Comparison of ENCODE assay signal across 7 mouse cellular contexts in the genomic region with DNA sequence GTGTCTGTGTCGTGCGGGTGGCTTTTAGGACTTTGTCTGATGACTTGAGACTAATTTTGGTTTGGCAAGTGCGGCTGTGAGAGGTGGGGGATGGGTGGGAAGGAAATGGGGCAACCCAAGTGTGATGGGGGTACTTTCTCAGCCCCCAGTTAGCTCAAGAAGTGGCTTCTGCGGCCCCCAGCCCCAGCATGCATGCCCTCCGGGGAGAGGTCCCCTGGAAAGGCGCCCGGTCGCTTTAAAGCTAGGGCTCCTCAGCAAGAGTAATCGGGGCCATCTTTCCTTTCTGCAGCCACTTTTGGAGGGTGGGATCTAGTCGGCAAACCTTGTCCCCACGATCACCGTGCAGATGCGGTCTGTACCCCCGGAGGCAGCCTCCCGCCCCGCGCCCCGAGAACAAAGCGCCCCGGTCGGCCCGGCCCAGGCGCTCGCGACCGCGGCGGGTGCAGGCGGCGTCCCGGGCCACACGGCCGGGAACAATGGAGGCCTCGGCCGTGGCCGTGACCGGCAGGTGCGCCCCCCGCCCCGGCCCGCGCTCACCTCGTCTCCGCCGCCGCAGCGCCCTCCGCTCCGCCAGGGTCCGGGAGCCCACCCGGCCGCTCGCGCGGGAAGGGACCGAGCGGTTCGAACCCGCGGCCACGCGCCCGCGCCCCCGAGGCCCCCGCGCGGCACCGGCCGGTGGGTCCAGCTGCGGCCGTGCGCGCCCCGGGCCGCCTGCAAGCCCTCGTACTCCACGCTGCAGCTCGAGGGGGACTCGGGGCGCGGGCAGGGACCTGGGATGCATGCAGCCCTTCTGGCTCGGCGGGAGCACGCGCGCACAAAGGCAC. TPM values are rescaled to one million over a fixed set of nuclear protein-coding genes. Genes with fewer than 3 reads are reported as not detected.
A peak's percentile ranks its signal among the peaks of the same experiment; 100 is the strongest.
DNase-seq lines count a peak whose midpoint lies in the region; ATAC-seq and TF ChIP-seq lines count a peak whose summit lies in the region.

No protein-coding gene starts in this region.

- peak overlapping the region; percentile 87 for H3K27ac ChIP-seq in lung, embryonic 15.5 days
- H3K27ac ChIP-seq in forebrain, embryonic 15.5 days (replicated peaks) = peak overlapping the region; percentile 96
- peak overlapping the region; percentile 97 for H3K27ac ChIP-seq in midbrain, postnatal 0 days (ENCODE audit: low read depth, low read length)

- peak; percentile 23; the same call in 1 of the 2 replicates for ATAC-seq in lung, embryonic 15.5 days (ENCODE audit: borderline replicate concordance, extremely low read depth, low FRiP score, low TSS enrichment)
- ATAC-seq in forebrain, embryonic 15.5 days (replicated peaks) = peak; percentile 39
- ATAC-seq in midbrain, postnatal 0 days (ENCODE audit: low FRiP score) = peak; percentile 60

- under 1% methylated on average over 65 of the region's 87 CpGs for WGBS in lung, embryonic 15.5 days
- under 1% methylated on average over 77 of the region's 87 CpGs for WGBS in forebrain, embryonic 15.5 days
- WGBS in midbrain, postnatal 0 days = 1% methylated on average over 81 of the region's 87 CpGs

- no peak for TF ChIP-seq CTCF in midbrain, postnatal 0 days (IDR thresholded peaks at IDR 0.05)

- 0 out of 2 replicates have a peak, but pooled peaks cover 3% of the 10 kb centered on the region for H3K36me3 ChIP-seq in lung, embryonic 15.5 days
- H3K36me3 ChIP-seq in forebrain, embryonic 15.5 days = no peaks in the 10 kb centered on the region
- no peaks in the 10 kb centered on the region for H3K36me3 ChIP-seq in midbrain, postnatal 0 days (ENCODE audit: insufficient read depth, low read length)

- H3K4me2 ChIP-seq in lung, embryonic 15.5 days = peak overlapping the region; percentile 88
- peak overlapping the region; percentile 82 for H3K4me2 ChIP-seq in forebrain, embryonic 15.5 days (replicated peaks)
- peak overlapping the region; percentile 80 for H3K4me2 ChIP-seq in midbrain, postnatal 0 days (ENCODE audit: low read depth, low read length, poor library complexity, severe bottlenecking)

- H3K4me3 ChIP-seq in lung, embryonic 15.5 days = peak overlapping the region; percentile 87
- peak overlapping the region; percentile 78 for H3K4me3 ChIP-seq in forebrain, embryonic 15.5 days
- H3K4me3 ChIP-seq in midbrain, postnatal 0 days (ENCODE audit: low read depth, low read length) = peak overlapping the region; percentile 79

- no peaks in the 10 kb centered on the region for H3K27me3 ChIP-seq in lung, embryonic 15.5 days
- H3K27me3 ChIP-seq in forebrain, embryonic 15.5 days = no peaks in the 10 kb centered on the region; the same call in 1 of the 2 replicates
- no peaks in the 10 kb centered on the region for H3K27me3 ChIP-seq in midbrain, postnatal 0 days (ENCODE audit: insufficient read depth, low read length)

- H3K4me1 ChIP-seq in lung, embryonic 15.5 days = peaks cover 69% of the 10 kb centered on the region
- H3K4me1 ChIP-seq in forebrain, embryonic 15.5 days = peaks cover 57% of the 10 kb centered on the region
- H3K4me1 ChIP-seq in midbrain, postnatal 0 days (ENCODE audit: insufficient read depth, low read length) = peaks cover 26% of the 10 kb centered on the region

- H3K9ac ChIP-seq in lung, embryonic 15.5 days = peak overlapping the region; percentile 91
- peak overlapping the region; percentile 98 for H3K9ac ChIP-seq in forebrain, embryonic 15.5 days (replicated peaks)
- H3K9ac ChIP-seq in midbrain, postnatal 0 days (replicated peaks; ENCODE audit: low read length, poor library complexity, severe bottlenecking) = peak overlapping the region; percentile 96

- DNase-seq in lung, postnatal 36 days = no peak
- peak; percentile 78 for DNase-seq in cerebellum, postnatal 10 days
- DNase-seq in kidney, postnatal 4 days = peak; percentile 70 to 79
- DNase-seq in midbrain, postnatal 0 days (ENCODE audit: low spot score) = peak; percentile 41
- no peak for DNase-seq in frontal cortex, postnatal 36 days (ENCODE audit: low spot score in 2 of 2)

- H3K9me3 ChIP-seq in lung, embryonic 15.5 days = no peaks in the 10 kb centered on the region
- no peaks in the 10 kb centered on the region for H3K9me3 ChIP-seq in forebrain, embryonic 15.5 days
- H3K9me3 ChIP-seq in midbrain, postnatal 0 days (ENCODE audit: low read length) = no peaks in the 10 kb centered on the region

RNA-seq across cellular contexts. Expression of a gene that starts 1.5 kb away (rescaled TPM):
- 2.7 and 3.2 TPM in 2 replicates for polyA plus RNA-seq in lung, embryonic 15.5 days (2015; fragmentation: Nextera tagmentation; extraction: Ambion mirVana)
- polyA plus RNA-seq in forebrain, embryonic 15.5 days (2015; fragmentation: Nextera tagmentation; extraction: Ambion mirVana) = 6.2 and 7.1 TPM in 2 replicates
- total RNA-seq in midbrain, postnatal 0 days (2014; rRNA removed) = 0.27 and 4.6 TPM in 2 replicates
- 14.0 and 15.3 TPM in 2 replicates for polyA plus RNA-seq in midbrain, postnatal 0 days (2015; fragmentation: Nextera tagmentation; extraction: Ambion mirVana)

RNA-seq across cellular contexts. Expression of a gene that starts 35.6 kb away (rescaled TPM):
- polyA plus RNA-seq in lung, embryonic 15.5 days (2015; fragmentation: Nextera tagmentation; extraction: Ambion mirVana) = 1.7 TPM in 2 replicates
- polyA plus RNA-seq in forebrain, embryonic 15.5 days (2015; fragmentation: Nextera tagmentation; extraction: Ambion mirVana) = 2.4 and 2.7 TPM in 2 replicates
- 5.6 and 5.7 TPM in 2 replicates for total RNA-seq in midbrain, postnatal 0 days (2014; rRNA removed)
- polyA plus RNA-seq in midbrain, postnatal 0 days (2015; fragmentation: Nextera tagmentation; extraction: Ambion mirVana) = 2.2 and 2.4 TPM in 2 replicates

RNA-seq across cellular contexts. Expression of a gene that starts 35.7 kb away (rescaled TPM):
- 23.1 and 23.4 TPM in 2 replicates for polyA plus RNA-seq in lung, embryonic 15.5 days (2015; fragmentation: Nextera tagmentation; extraction: Ambion mirVana)
- 32.4 and 34.8 TPM in 2 replicates for polyA plus RNA-seq in forebrain, embryonic 15.5 days (2015; fragmentation: Nextera tagmentation; extraction: Ambion mirVana)
- 86.1 and 101 TPM in 2 replicates for total RNA-seq in midbrain, postnatal 0 days (2014; rRNA removed)
- polyA plus RNA-seq in midbrain, postnatal 0 days (2015; fragmentation: Nextera tagmentation; extraction: Ambion mirVana) = 65.9 and 70.7 TPM in 2 replicates

RNA-seq across cellular contexts. Expression of a gene that starts 53.4 kb away (rescaled TPM):
- 13.6 and 14.2 TPM in 2 replicates for polyA plus RNA-seq in lung, embryonic 15.5 days (2015; fragmentation: Nextera tagmentation; extraction: Ambion mirVana)
- polyA plus RNA-seq in forebrain, embryonic 15.5 days (2015; fragmentation: Nextera tagmentation; extraction: Ambion mirVana) = 41.1 and 42.8 TPM in 2 replicates
- 37.7 and 41.8 TPM in 2 replicates for total RNA-seq in midbrain, postnatal 0 days (2014; rRNA removed)
- 11.8 and 11.9 TPM in 2 replicates for polyA plus RNA-seq in midbrain, postnatal 0 days (2015; fragmentation: Nextera tagmentation; extraction: Ambion mirVana)

RNA-seq across cellular contexts. Expression of a gene that starts 57.7 kb away (rescaled TPM):
- 0.16 and 0.36 TPM in 2 replicates for polyA plus RNA-seq in lung, embryonic 15.5 days (2015; fragmentation: Nextera tagmentation; extraction: Ambion mirVana)
- 0.32 TPM in 2 replicates for polyA plus RNA-seq in forebrain, embryonic 15.5 days (2015; fragmentation: Nextera tagmentation; extraction: Ambion mirVana)
- total RNA-seq in midbrain, postnatal 0 days (2014; rRNA removed) = 0.05 and 0.19 TPM in 2 replicates
- polyA plus RNA-seq in midbrain, postnatal 0 days (2015; fragmentation: Nextera tagmentation; extraction: Ambion mirVana) = 0.38 and 0.56 TPM in 2 replicates

Comparison
In these comparisons a context has a peak if more than half of its experiments do, and no peak if none do; other contexts are left out.
1. DNase-seq: peak in cerebellum, postnatal 10 days (2 of 2), kidney, postnatal 4 days (2 of 2) and midbrain, postnatal 0 days (single experiment); none in lung, postnatal 36 days (single experiment) and frontal cortex, postnatal 36 days (0 of 2).
2. Peak in every context shown above with its lines, with median percentiles within 50 percentile points of each other: ATAC-seq, H3K27ac ChIP-seq, H3K4me2 ChIP-seq, H3K4me3 ChIP-seq and H3K9ac ChIP-seq.